Mouse (Mus musculus): ENCODE measurements at regions not wholly inside any gene's neighbourhood (a gene's known extent, or its start where the extent isn't known, plus 50 kb on each side); places are given as distances from the start of the nearest gene placed in this dataset.

GRCm38 (mm10) chr4:45673081-45673819 is 125.6 kb upstream of the Aldh1b1 start:
- H3K4me3 ChIP-seq (ENCODE audit: low read depth, low read length), result no peak overlapping the region
- no peak overlapping the region for H3K9ac ChIP-seq (ENCODE audit: low read depth, low read length)
- 61% methylated on average over 16 of the region's 16 CpGs for WGBS
- no peak for ATAC-seq (ENCODE audit: low read depth)
- peaks cover 3% of the 10 kb centered on the region; the same call in 1 of the 2 replicates for H3K4me1 ChIP-seq (ENCODE audit: control insufficient read depth, insufficient read depth, low read length)
- H3K27ac ChIP-seq (replicated peaks; ENCODE audit: low read depth, low read length), result no peak overlapping the region
- H3K36me3 ChIP-seq (ENCODE audit: control insufficient read depth, insufficient read depth, low read length), result no peaks in the 10 kb centered on the region
- H3K4me2 ChIP-seq (ENCODE audit: low read depth, low read length), result no peak overlapping the region
- H3K27me3 ChIP-seq (replicated peaks; ENCODE audit: control insufficient read depth, insufficient read depth, low read length), result no peaks in the 10 kb centered on the region
- DNase-seq (ENCODE audit: low spot score), result peak; percentile 4
- H3K9me3 ChIP-seq (ENCODE audit: control insufficient read depth, low read length), result no peaks in the 10 kb centered on the region

DNA sequence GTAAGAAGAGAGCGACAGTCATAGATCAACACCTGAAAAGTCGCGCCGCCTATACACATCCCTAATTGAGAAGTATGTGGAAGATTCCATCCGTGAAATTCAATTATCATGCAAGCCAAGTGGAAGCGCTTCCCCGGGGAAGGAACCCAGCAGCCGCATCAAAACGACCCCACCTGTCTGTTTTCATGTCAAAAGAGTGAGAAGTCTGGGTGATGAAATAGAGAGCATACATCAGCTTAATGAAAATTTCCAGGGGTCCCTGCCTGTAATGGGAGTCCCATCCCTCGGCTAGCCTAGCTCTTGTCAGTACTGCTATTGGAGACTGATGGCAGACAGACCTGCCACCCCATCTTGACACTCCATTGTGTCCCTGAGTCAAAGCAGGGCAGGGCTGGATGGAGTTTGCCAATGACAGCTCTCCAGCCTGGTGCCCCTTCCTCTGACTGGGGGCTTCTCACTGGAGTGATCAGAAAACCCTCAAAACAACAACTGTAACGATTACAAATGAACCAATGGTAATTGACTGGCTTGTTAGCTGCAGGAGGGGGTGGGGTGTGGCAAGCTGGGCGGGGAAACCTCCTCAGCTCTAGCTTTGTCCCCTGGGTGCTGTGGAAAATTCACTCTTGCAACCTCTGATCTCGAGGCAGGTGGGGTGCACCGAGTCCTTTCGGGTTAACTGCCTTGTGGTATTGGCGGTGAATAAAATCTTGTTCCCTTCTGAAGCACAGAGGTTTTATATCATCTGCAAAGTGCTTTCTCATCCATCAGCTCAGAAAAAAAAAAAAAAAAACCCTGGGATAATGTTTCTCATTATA is 126.4 kb upstream of the Aldh1b1 start:
- Histone ChIP-seq H3K9ac (ENCODE audit: low read depth, low read length) (no peak overlapping the region), H3K27ac (replicated peaks; ENCODE audit: low read depth, low read length) (no peak overlapping the region), H3K36me3 (ENCODE audit: control insufficient read depth, insufficient read depth, low read length) (no peaks in the 10 kb centered on the region), H3K4me2 (ENCODE audit: low read depth, low read length) (no peak overlapping the region), H3K27me3 (replicated peaks; ENCODE audit: control insufficient read depth, insufficient read depth, low read length) (no peaks in the 10 kb centered on the region), H3K9me3 (ENCODE audit: control insufficient read depth, low read length) (no peaks in the 10 kb centered on the region), H3K4me1 (ENCODE audit: control insufficient read depth, insufficient read depth, low read length) (peaks cover 3% of the 10 kb centered on the region; the same call in 1 of the 2 replicates), H3K4me3 (ENCODE audit: low read depth, low read length) (no peak overlapping the region)
- 0 out of 2 replicates have a peak, but pooled peaks have one; percentile 41 for ATAC-seq (ENCODE audit: low read depth)
- peak; percentile 27 for DNase-seq (ENCODE audit: low spot score)
- 39% methylated on average over 16 of the region's 16 CpGs for WGBS

GRCm38 (mm10) chr4:45664372-45664771 is 132.1 kb upstream of the Shb start:
- Histone ChIP-seq H3K9ac (ENCODE audit: low read depth, low read length) (no peak overlapping the region), H3K4me1 (ENCODE audit: control insufficient read depth, insufficient read depth, low read length) (no peaks in the 10 kb centered on the region), H3K4me2 (ENCODE audit: low read depth, low read length) (no peak overlapping the region), H3K4me3 (ENCODE audit: low read depth, low read length) (no peak overlapping the region), H3K9me3 (ENCODE audit: control insufficient read depth, low read length) (no peaks in the 10 kb centered on the region), H3K27ac (replicated peaks; ENCODE audit: low read depth, low read length) (no peak overlapping the region), H3K36me3 (ENCODE audit: control insufficient read depth, insufficient read depth, low read length) (no peaks in the 10 kb centered on the region), H3K27me3 (replicated peaks; ENCODE audit: control insufficient read depth, insufficient read depth, low read length) (no peaks in the 10 kb centered on the region)
- ATAC-seq (ENCODE audit: low read depth) (no peak), DNase-seq (ENCODE audit: low spot score) (no peak)
- 84% methylated on average over 8 of the region's 8 CpGs for WGBS

DNA sequence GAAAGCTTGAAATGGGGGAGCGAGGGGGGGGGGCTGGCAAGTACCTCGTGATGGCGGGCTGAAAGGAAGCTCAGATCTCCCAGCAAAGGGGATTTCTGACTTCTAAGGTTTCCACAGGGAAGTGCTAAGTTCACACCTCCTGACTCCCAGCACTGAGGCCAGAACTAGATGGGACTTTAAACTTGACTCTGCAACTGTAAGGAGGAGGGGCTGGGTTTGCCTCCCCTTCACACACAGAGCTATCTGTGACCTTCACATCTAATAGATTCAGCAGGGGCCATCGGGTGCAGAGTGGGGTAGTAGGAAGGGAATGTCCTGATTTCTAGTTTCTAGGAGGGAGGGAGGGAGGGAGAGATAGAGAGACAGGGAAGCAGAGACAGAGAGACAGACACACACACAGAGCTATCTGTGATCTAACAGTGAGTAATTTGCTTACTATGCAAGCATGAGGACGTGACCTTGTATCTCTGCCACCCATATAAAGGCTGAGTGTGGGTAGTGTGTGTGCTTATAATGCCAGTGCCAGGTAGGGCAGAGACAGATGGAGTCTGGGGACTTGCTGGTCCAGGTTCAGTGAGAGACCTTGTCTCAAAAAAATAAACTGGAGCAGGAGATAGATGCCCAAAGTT is 125.2 kb upstream of the Shb start:
- no peaks in the 10 kb centered on the region for H3K9me3 ChIP-seq (ENCODE audit: control insufficient read depth, low read length)
- DNase-seq (ENCODE audit: low spot score) (no peak), ATAC-seq (ENCODE audit: low read depth) (no peak)
- H3K27ac ChIP-seq (replicated peaks; ENCODE audit: low read depth, low read length), result no peak overlapping the region
- 35% methylated on average over 5 of the region's 5 CpGs for WGBS
- H3K4me3 ChIP-seq (ENCODE audit: low read depth, low read length), result no peak overlapping the region
- H3K4me1 ChIP-seq (ENCODE audit: control insufficient read depth, insufficient read depth, low read length), result peaks cover 10% of the 10 kb centered on the region
- no peak overlapping the region for H3K4me2 ChIP-seq (ENCODE audit: low read depth, low read length)
- no peaks in the 10 kb centered on the region for H3K27me3 ChIP-seq (replicated peaks; ENCODE audit: control insufficient read depth, insufficient read depth, low read length)
- no peak overlapping the region for H3K9ac ChIP-seq (ENCODE audit: low read depth, low read length)
- no peaks in the 10 kb centered on the region for H3K36me3 ChIP-seq (ENCODE audit: control insufficient read depth, insufficient read depth, low read length)

GRCm38 (mm10) chr4:45655780-45656179 is 123.5 kb upstream of the Shb start:
- H3K27me3 ChIP-seq (replicated peaks; ENCODE audit: control insufficient read depth, insufficient read depth, low read length), result no peaks in the 10 kb centered on the region
- no peak overlapping the region for H3K4me3 ChIP-seq (ENCODE audit: low read depth, low read length)
- H3K27ac ChIP-seq (replicated peaks; ENCODE audit: low read depth, low read length), result no peak overlapping the region
- DNase-seq (ENCODE audit: low spot score), result no peak
- no peak overlapping the region for H3K9ac ChIP-seq (ENCODE audit: low read depth, low read length)
- WGBS, result 53% methylated on average over 5 of the region's 5 CpGs
- ATAC-seq (ENCODE audit: low read depth), result no peak
- H3K4me1 ChIP-seq (ENCODE audit: control insufficient read depth, insufficient read depth, low read length), result peaks cover 10% of the 10 kb centered on the region
- no peaks in the 10 kb centered on the region for H3K36me3 ChIP-seq (ENCODE audit: control insufficient read depth, insufficient read depth, low read length)
- H3K9me3 ChIP-seq (ENCODE audit: control insufficient read depth, low read length), result no peaks in the 10 kb centered on the region
- H3K4me2 ChIP-seq (ENCODE audit: low read depth, low read length), result no peak overlapping the region

DNA sequence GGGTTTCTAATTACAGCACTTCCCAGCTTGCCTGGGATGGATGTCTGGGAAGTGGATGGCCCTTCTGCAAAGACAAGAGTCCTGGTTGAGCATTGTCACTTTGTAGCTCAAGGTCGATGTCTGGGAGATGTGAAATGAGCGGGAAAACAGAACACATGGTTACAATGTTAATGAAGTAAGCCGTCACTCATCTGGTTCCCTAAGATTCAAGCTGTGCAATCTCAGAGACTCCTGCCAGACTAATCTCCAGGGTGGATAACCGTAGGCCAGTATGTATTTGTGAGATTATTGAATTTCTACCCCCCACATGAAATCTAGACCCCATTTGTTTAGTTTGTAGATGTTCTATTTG is 122.5 kb upstream of the Shb start:
- Histone ChIP-seq H3K27ac (replicated peaks; ENCODE audit: low read depth, low read length) (no peak overlapping the region), H3K36me3 (ENCODE audit: control insufficient read depth, insufficient read depth, low read length) (no peaks in the 10 kb centered on the region), H3K4me1 (ENCODE audit: control insufficient read depth, insufficient read depth, low read length) (peaks cover 10% of the 10 kb centered on the region), H3K4me2 (ENCODE audit: low read depth, low read length) (peak overlapping the region; percentile 43), H3K9ac (ENCODE audit: low read depth, low read length) (peak overlapping the region; percentile 34), H3K4me3 (ENCODE audit: low read depth, low read length) (no peak overlapping the region), H3K9me3 (ENCODE audit: control insufficient read depth, low read length) (no peaks in the 10 kb centered on the region), H3K27me3 (replicated peaks; ENCODE audit: control insufficient read depth, insufficient read depth, low read length) (no peaks in the 10 kb centered on the region)
- peak; percentile 41 for DNase-seq (ENCODE audit: low spot score)
- 10% methylated on average over 4 of the region's 4 CpGs for WGBS
- no peak for ATAC-seq (ENCODE audit: low read depth)

DNA sequence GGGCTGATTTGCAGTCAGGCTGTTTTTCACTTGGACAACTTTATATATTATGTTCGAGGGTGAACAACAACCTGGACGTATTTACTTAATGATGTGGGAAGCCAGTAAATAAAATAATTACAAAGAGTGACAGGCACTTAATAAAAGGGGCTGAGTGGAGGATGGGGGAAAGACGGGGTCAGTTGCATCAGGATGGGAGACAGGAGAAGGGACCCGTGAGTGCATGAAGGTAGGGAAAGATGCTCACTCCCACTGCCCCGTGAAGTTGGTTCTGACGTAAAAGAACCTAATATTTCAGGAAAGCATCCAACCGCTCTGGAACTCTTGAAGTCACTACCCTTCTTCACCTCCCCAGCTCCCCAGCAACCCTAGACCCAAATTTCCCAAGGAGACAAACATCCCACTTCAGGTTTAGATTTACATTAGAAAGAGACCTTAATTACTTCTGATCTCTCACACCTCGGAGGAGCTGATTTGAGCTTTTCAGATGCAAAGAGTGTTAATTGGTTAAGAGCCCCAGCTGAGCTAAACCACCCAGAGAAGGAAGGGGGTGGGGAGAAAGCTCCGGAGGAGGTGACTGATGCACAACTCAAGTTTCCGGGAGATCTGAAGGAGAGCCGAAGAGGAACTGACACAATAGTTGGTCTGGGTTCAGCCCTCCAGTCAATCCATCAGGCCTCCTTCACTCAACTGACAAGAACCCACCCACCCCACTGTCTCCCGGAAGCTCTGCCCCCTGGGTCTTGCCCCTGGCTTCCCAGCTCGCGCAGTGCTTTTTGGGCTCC is 121.9 kb upstream of the Shb start:
- Histone ChIP-seq H3K9me3 (ENCODE audit: control insufficient read depth, low read length) (no peaks in the 10 kb centered on the region), H3K27me3 (replicated peaks; ENCODE audit: control insufficient read depth, insufficient read depth, low read length) (no peaks in the 10 kb centered on the region), H3K36me3 (ENCODE audit: control insufficient read depth, insufficient read depth, low read length) (no peaks in the 10 kb centered on the region), H3K27ac (replicated peaks; ENCODE audit: low read depth, low read length) (no peak overlapping the region), H3K4me2 (ENCODE audit: low read depth, low read length) (peak overlapping the region; percentile 43), H3K4me3 (ENCODE audit: low read depth, low read length) (no peak overlapping the region), H3K9ac (ENCODE audit: low read depth, low read length) (peak overlapping the region; percentile 34), H3K4me1 (ENCODE audit: control insufficient read depth, insufficient read depth, low read length) (peaks cover 10% of the 10 kb centered on the region)
- ATAC-seq (ENCODE audit: low read depth) (no peak), DNase-seq (ENCODE audit: low spot score) (peak; percentile 34)
- 9% methylated on average over 14 of the region's 14 CpGs for WGBS

DNA sequence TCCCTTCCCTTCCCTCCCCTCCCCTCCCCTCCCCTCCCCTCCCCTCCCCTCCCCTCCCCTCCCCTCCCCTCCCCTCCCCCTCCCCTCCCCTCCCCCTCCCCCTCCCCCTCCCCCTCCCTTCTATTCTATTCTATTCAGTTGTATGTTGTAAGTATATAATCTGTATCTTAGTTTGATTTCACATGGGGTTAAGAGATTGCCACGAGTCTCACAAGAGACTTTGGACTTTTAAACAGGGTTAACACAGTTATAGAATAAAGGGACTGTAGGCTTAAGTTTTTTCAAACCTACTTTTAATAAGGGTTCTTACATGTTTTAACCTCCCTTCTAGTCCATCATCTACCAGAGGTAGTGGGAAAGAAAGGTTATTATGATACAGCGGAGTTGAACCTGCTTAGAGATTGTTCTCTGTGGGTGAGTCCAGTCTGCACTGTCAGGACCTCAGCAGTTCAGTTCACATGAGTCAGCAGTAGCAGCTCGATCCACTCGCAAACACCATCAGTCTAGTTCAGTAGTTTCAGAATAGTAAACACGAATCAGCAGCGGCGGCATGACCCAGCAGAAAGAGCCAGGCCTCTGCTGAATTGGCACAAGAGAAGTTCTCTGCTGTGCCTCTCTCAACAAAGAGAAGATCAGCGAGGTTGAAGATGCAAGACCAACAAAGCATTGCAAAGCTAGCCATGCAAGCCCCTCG is 116.8 kb upstream of the Shb start:
- Histone ChIP-seq H3K9ac (ENCODE audit: low read depth, low read length) (no peak overlapping the region), H3K4me3 (ENCODE audit: low read depth, low read length) (no peak overlapping the region), H3K36me3 (ENCODE audit: control insufficient read depth, insufficient read depth, low read length) (no peaks in the 10 kb centered on the region), H3K9me3 (ENCODE audit: control insufficient read depth, low read length) (no peaks in the 10 kb centered on the region), H3K27me3 (replicated peaks; ENCODE audit: control insufficient read depth, insufficient read depth, low read length) (no peaks in the 10 kb centered on the region), H3K4me2 (ENCODE audit: low read depth, low read length) (no peak overlapping the region), H3K27ac (replicated peaks; ENCODE audit: low read depth, low read length) (no peak overlapping the region), H3K4me1 (ENCODE audit: control insufficient read depth, insufficient read depth, low read length) (peaks cover 1% of the 10 kb centered on the region; the same call in 1 of the 2 replicates)
- DNase-seq (ENCODE audit: low spot score) (no peak), ATAC-seq (ENCODE audit: low read depth) (no peak)
- WGBS, result 89% methylated on average over 9 of the region's 9 CpGs
